Mouse (Mus musculus) midbrain, embryonic 14.5 days (tissue): ENCODE measurements around the gene Fnip2. TPM values are rescaled to one million over a fixed set of nuclear protein-coding genes. Genes with fewer than 3 reads are reported as not detected.
"Not testable (repeated sequence)": the region's sequence is repeated elsewhere in the genome, so short reads cannot be mapped to it uniquely, and the experiment has no call there.

ENCODE experiments used
- ATAC-seq: fragments of 200-750 bp; cut with Nextera tagmentation; 2 replicates; pipeline ENCODE4 v1.8.0; 2017; ENCODE audit warnings: moderate number of reproducible peaks, moderate library complexity; ENCODE audit not compliant: low FRiP score, low TSS enrichment
- DNase-seq: peaks from one replicate; pipeline ENCODE4 v3.0.0-alpha.2; 2015
- H3K27ac ChIP-seq: fragments of 300-500 bp; sonication (generic); replicated peaks from 2 replicates; pipeline ENCODE4 v1.5.1; 2014; ENCODE audit warnings: mild to moderate bottlenecking, low read depth, low read length, moderate library complexity
- H3K27me3 ChIP-seq: fragments of 300-500 bp; sonication (generic); 2 replicates; pipeline ENCODE4 v1.6.1; 2014; ENCODE audit warnings: low read length, control low read depth, mixed read lengths; ENCODE audit not compliant: control insufficient read depth, insufficient read depth
- H3K36me3 ChIP-seq: fragments of 300-500 bp; sonication (generic); 2 replicates; pipeline ENCODE4 v1.6.1; 2014; ENCODE audit warnings: low read length, control low read depth; ENCODE audit not compliant: control insufficient read depth, insufficient read depth
- H3K4me1 ChIP-seq: fragments of 300-500 bp; sonication (generic); 2 replicates; pipeline ENCODE4 v1.6.1; 2014; ENCODE audit warnings: mild to moderate bottlenecking, antibody characterized with exemption, low read length, control low read depth; ENCODE audit not compliant: control insufficient read depth, insufficient read depth
- H3K4me2 ChIP-seq: fragments of 300-500 bp; sonication (generic); 2 replicates; pipeline ENCODE4 v1.6.1; 2014; ENCODE audit warnings: mild to moderate bottlenecking, low read length, moderate library complexity
- H3K4me3 ChIP-seq: fragments of 300-500 bp; sonication (generic); replicated peaks from 2 replicates; pipeline ENCODE4 v1.5.1; 2014; ENCODE audit warnings: low read depth, low read length
- H3K9ac ChIP-seq: fragments of 300-500 bp; sonication (generic); replicated peaks from 2 replicates; pipeline ENCODE4 v1.6.1; 2014; ENCODE audit warnings: mild to moderate bottlenecking, low read length, moderate library complexity
- H3K9me3 ChIP-seq: fragments of 300-500 bp; sonication (generic); 2 replicates; pipeline ENCODE4 v1.6.1; 2016; ENCODE audit warnings: low read length, control low read depth, mixed read lengths; ENCODE audit not compliant: control insufficient read depth
- WGBS: fragments of 180-500 bp; shearing (Covaris S2); extraction: QIAGEN DNeasy Blood & Tissue Kit; methylation state at CpG from one replicate; pipeline ENCODE4 v1.1.7; 2014; 5-methylcytosine and 5-hydroxymethylcytosine counted together
- polyA plus RNA-seq: library from polyadenylated mRNA; unstranded; fragments of >200 nt; fragmentation: Nextera tagmentation; extraction: Ambion mirVana; gene quantifications from 2 replicates; pipeline ENCODE4 v1.2.1, GENCODE M21; 2014

The Fnip2 gene
- polyA plus RNA-seq, 1 experiment from 2014 or later, result 7.7 TPM

DNA sequence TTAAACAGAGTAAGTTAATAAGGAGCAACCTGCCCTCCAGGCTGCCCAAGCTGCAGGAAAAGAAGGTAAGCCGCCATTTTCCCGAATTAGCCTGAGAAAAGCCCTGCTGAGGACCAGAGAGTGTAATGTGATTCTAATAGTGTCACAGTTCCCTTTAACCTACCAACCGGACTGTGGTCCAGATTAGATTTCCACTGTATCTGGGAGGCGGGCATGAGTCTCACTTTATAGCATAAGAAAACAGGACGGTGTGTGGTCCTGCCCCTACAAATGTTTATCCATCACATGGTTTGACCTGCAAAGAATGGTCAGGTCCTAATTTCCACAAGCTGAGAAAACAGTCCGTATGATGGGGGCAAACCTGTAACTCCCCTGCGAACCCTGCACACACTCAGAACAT, 118.2 kb downstream of the Fnip2 start:
- WGBS, result 83% methylated on average over 7 of the region's 7 CpGs
- no peak overlapping the region for H3K27ac ChIP-seq
- no peak for ATAC-seq
- DNase-seq, result no peak
- no peak overlapping the region for H3K9ac ChIP-seq
- H3K4me1 ChIP-seq, result no peaks in the 10 kb centered on the region
- H3K9me3 ChIP-seq, result no peaks in the 10 kb centered on the region; the same call in 1 of the 2 replicates
- H3K36me3 ChIP-seq, result no peaks in the 10 kb centered on the region
- H3K4me3 ChIP-seq, result no peak overlapping the region
- no peak overlapping the region for H3K4me2 ChIP-seq
- H3K27me3 ChIP-seq, result no peaks in the 10 kb centered on the region

DNA sequence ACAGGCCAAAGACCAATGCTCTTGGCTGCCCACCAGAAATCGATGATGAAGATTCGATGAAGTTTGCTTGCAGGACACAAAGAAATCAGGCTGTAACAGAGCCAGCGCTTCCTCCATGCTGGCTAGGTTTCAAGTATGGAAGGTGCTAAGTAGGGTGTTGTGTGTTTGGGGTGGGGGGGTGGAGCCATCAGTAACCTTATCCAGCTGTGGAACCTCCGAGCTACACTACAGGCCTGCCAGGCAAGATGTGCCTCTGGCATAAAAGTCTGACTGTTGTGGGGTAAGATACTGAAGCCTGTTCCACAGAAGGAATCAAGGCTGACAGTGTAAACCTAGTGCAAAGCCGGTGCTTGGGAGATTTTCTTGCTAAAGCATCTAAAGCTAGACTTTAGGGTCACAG, 119.2 kb downstream of the Fnip2 start:
- no peak overlapping the region for H3K9ac ChIP-seq
- no peak overlapping the region for H3K27ac ChIP-seq
- no peaks in the 10 kb centered on the region for H3K4me1 ChIP-seq

DNA sequence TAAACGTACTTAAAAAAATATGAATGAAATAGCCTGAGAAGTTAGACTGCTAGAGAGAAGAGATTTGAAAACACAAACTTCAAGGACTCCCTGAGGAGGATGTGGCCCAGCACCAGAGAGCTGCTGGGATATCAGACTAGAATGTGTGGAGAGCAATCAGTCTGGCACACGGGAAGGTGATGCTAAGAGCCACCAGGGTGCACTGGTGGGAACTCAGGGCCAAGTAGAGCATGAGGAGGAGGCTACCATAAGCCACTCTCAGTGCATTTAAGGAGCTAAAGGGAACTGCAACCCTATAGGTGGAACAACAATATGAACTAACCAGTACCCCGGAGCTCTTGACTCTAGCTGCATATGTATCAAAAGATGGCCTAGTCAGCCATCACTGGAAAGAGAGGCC, 120.9 kb downstream of the Fnip2 start:
- H3K4me1 ChIP-seq, H3K36me3 ChIP-seq, H3K4me2 ChIP-seq, H3K9ac ChIP-seq, ATAC-seq, H3K9me3 ChIP-seq, H3K4me3 ChIP-seq, DNase-seq, H3K27ac ChIP-seq, H3K27me3 ChIP-seq: not testable (repeated sequence)
- 88% methylated on average over 3 of the region's 3 CpGs for WGBS

More for the DNA sequence above, 119.2 kb downstream of the Fnip2 start:
- H3K36me3 ChIP-seq, result no peaks in the 10 kb centered on the region
- H3K9me3 ChIP-seq, result no peaks in the 10 kb centered on the region; the same call in 1 of the 2 replicates
- no peaks in the 10 kb centered on the region for H3K27me3 ChIP-seq
- no peak for DNase-seq
- no peak for ATAC-seq
- H3K4me2 ChIP-seq, result no peak overlapping the region
- no peak overlapping the region for H3K4me3 ChIP-seq
- 91% methylated on average over 5 of the region's 5 CpGs for WGBS

DNA sequence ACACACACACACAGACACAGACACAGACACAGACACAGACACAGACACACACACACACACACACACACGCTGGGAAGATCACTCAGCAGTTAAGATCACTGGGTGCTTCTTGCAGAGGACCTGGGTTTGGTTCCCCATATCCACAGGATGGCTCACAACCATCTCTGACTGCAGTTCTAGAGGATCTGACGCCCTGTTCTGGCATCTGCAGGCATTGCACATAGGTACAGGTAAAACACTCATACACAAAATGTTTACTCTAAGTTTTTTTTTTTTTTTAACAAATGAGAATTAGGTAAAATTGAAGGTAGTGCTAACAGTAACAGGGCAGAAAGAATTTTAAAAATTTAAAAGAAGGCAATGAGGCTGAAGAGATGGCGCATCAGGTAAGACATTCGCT, 121.5 kb downstream of the Fnip2 start:
- 95% methylated on average over 4 of the region's 4 CpGs for WGBS
- Histone ChIP-seq H3K27ac (no peak overlapping the region), H3K4me2 (no peak overlapping the region), H3K9ac (no peak overlapping the region), H3K27me3 (no peaks in the 10 kb centered on the region), H3K4me1 (no peaks in the 10 kb centered on the region), H3K9me3 (no peaks in the 10 kb centered on the region; the same call in 1 of the 2 replicates), H3K36me3 (no peaks in the 10 kb centered on the region), H3K4me3 (no peak overlapping the region)
- DNase-seq, result no peak
- ATAC-seq, result no peak

DNA sequence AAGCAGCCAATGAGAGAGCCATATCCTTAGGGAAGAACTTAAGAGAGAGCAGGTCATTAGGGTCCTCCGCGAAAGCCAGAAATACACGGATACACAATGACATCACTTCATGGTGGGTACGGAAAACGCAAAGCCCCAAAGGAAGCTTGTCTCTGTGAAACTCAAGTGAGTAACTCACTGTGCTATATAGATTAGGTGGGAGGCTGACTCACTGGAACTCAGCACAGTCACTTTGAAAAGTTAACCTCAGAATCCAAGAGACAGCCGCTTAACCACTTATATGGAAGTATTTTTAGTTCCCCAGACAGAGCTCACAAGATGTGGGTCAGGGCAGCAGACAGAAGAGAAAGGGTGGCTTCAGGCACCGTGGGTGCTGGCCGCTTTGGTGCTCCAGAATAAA, 122.6 kb downstream of the Fnip2 start:
- 75% methylated on average over 8 of the region's 8 CpGs for WGBS
- Histone ChIP-seq H3K4me3 (no peak overlapping the region), H3K27ac (no peak overlapping the region), H3K27me3 (no peaks in the 10 kb centered on the region), H3K9ac (no peak overlapping the region), H3K9me3 (no peaks in the 10 kb centered on the region; the same call in 1 of the 2 replicates), H3K36me3 (no peaks in the 10 kb centered on the region), H3K4me2 (no peak overlapping the region), H3K4me1 (no peaks in the 10 kb centered on the region)
- ATAC-seq, result no peak
- no peak for DNase-seq

DNA sequence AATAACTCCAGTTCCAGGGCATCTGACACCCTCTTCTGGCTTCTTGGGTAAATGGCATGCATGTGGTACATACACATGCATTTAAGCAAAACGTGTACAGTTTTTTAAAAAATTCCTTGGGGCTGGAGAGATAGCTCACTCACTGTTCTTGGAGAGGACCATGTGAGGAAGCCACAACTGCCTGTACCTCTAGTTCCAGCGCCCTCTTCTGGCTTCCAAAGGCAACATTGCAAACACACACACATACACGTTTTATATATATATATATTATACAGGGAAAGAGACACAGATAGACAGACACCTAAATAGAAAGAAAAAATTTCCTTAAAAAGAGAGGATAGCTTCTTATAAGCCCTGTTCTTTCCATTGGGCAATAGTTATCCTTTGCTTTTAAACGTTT, 123.7 kb downstream of the Fnip2 start:
- Histone ChIP-seq H3K4me1 (no peaks in the 10 kb centered on the region), H3K4me3 (no peak overlapping the region), H3K27me3 (no peaks in the 10 kb centered on the region), H3K4me2 (no peak overlapping the region), H3K9me3 (no peaks in the 10 kb centered on the region; the same call in 1 of the 2 replicates), H3K27ac (no peak overlapping the region), H3K9ac (no peak overlapping the region), H3K36me3 (no peaks in the 10 kb centered on the region)
- DNase-seq (no peak), ATAC-seq (no peak)
- WGBS, result 72% methylated on average over 4 of the region's 4 CpGs

DNA sequence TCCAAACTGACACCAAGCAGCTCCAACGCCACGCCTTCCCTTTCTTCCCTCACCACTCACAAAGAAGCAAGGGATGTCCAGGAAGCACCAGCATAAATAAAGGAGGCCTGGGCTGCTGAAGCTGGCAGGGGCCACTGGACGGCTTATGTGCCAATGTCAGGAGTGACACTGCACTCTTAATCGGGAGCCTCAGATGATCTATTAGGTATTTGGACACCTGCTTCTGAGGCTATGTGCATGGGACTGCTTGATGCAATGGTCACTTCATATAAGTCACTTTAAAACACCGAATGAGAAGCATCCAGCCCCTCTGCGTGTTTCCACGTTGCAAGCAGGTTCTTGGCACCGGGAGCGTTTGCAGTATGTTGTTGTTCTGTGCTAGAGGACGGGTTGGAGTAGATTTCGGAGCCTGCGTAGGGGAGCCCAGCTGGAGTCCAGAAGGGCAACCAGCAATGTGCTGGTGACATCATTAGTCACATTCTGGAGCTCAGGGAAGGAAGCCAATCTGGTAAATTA, 126.6 kb downstream of the Fnip2 start:
- WGBS, result 74% methylated on average over 12 of the region's 12 CpGs
- H3K36me3 ChIP-seq, result no peaks in the 10 kb centered on the region
- ATAC-seq (no peak), DNase-seq (peak; percentile 27)
- H3K9me3 ChIP-seq, result no peaks in the 10 kb centered on the region
- H3K4me3 ChIP-seq, result no peak overlapping the region
- H3K27ac ChIP-seq, result no peak overlapping the region
- no peaks in the 10 kb centered on the region for H3K27me3 ChIP-seq
- no peak overlapping the region for H3K9ac ChIP-seq
- no peaks in the 10 kb centered on the region for H3K4me1 ChIP-seq
- no peak overlapping the region for H3K4me2 ChIP-seq

DNA sequence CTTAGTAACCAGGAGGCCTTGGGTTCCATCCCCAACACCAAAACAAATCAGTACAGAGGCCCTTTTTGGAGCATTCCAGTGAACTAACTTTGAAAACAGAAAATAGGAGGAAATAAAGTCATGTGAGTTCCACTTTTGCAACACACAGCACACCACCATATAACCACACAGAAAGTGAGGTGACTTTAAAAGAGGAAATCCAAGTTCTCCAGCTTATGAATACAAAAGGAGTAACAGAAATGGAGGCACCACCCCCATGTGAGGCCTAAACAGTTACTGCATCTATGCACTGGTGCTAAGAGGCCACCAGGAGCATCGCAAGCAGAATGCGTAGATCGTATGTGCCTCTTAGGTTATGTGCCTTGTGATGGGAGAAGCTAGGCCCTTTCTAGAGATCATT, 129.3 kb downstream of the Fnip2 start:
- Histone ChIP-seq H3K4me1 (no peaks in the 10 kb centered on the region), H3K36me3 (no peaks in the 10 kb centered on the region), H3K27me3 (no peaks in the 10 kb centered on the region), H3K27ac (no peak overlapping the region), H3K4me3 (no peak overlapping the region), H3K9me3 (no peaks in the 10 kb centered on the region), H3K9ac (no peak overlapping the region), H3K4me2 (no peak overlapping the region)
- DNase-seq, result no peak
- 93% methylated on average over 3 of the region's 3 CpGs for WGBS
- no peak for ATAC-seq

DNA sequence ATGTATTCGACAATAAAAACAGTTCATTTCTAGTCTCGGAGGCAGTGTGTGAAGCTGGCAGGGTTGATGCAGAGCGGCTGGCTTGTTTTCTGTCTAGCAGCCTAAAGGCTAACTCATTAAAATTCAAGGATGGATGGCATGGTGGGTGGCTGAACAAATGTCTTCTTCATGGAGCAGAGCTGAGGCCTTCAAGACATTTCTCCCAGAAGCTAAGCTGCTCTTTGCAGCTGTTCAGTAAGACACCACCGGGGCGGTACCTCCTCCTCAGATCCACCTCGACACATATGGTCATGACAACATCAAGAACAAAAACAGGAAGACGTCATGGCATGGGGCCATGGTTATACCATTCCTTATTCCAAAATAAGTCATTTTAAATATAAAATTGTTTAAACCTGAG, 131.4 kb downstream of the Fnip2 start:
- Histone ChIP-seq H3K27me3 (no peaks in the 10 kb centered on the region), H3K36me3 (no peaks in the 10 kb centered on the region), H3K9ac (no peak overlapping the region), H3K4me3 (no peak overlapping the region), H3K4me1 (no peaks in the 10 kb centered on the region), H3K9me3 (no peaks in the 10 kb centered on the region), H3K27ac (no peak overlapping the region), H3K4me2 (no peak overlapping the region)
- 89% methylated on average over 7 of the region's 7 CpGs for WGBS
- ATAC-seq (no peak), DNase-seq (no peak)
